Comparison of ENCODE assay signal across 17 mouse cellular contexts in genomic region chr7:128832455-128833081, GRCm38 (mm10).
"Had no signal": no experiment of that assay in that cellular context is flagged by ENCODE, and none has a peak within 500 bp of the region (broad histone marks: within the 10 kb centered on the region; RNA-seq: fewer than 3 reads in every experiment).

No protein-coding gene starts in this region.

- DNase-seq: kidney, adult 9 months; lung, embryonic 14.5 days; lung, postnatal 10 days; lung, postnatal 4 days; retina, postnatal 1 day; right cerebral cortex, postnatal 4 days; thymus, adult 2 months; thymus, postnatal 36 days had no signal

- H3K36me3 ChIP-seq: limb, embryonic 15.5 days; liver, embryonic 12.5 days; midbrain, embryonic 15.5 days; neural tube, embryonic 13.5 days; stomach, embryonic 15.5 days had no signal

- H3K4me2 ChIP-seq: limb, embryonic 15.5 days; liver, embryonic 12.5 days; lung, embryonic 14.5 days; midbrain, embryonic 11.5 days; midbrain, embryonic 15.5 days; neural tube, embryonic 13.5 days; stomach, embryonic 15.5 days had no signal

- H3K9ac ChIP-seq: limb, embryonic 15.5 days; liver, embryonic 12.5 days; lung, embryonic 14.5 days; midbrain, embryonic 15.5 days; neural tube, embryonic 13.5 days; stomach, embryonic 15.5 days had no signal

- ATAC-seq: hindbrain, postnatal 0 days; liver, embryonic 12.5 days; midbrain, embryonic 15.5 days had no signal

- H3K4me1 ChIP-seq: limb, embryonic 15.5 days; megakaryocyte, embryonic 14.5 days; midbrain, embryonic 15.5 days; stomach, embryonic 15.5 days had no signal

- H3K9me3 ChIP-seq: limb, embryonic 15.5 days; liver, embryonic 12.5 days; midbrain, embryonic 15.5 days; neural tube, embryonic 13.5 days; stomach, embryonic 15.5 days had no signal

- H3K27me3 ChIP-seq: limb, embryonic 15.5 days; liver, embryonic 12.5 days; megakaryocyte, embryonic 14.5 days; neural tube, embryonic 13.5 days; stomach, embryonic 15.5 days had no signal

- H3K4me3 ChIP-seq: left cerebral cortex, adult 2 months; limb, embryonic 15.5 days; liver, embryonic 12.5 days; megakaryocyte, embryonic 14.5 days; midbrain, embryonic 15.5 days; neural tube, embryonic 13.5 days; stomach, embryonic 15.5 days had no signal

- H3K27ac ChIP-seq: hindbrain, postnatal 0 days; left cerebral cortex, adult 2 months; limb, embryonic 15.5 days; liver, embryonic 12.5 days; midbrain, embryonic 15.5 days; neural tube, embryonic 13.5 days; stomach, embryonic 15.5 days had no signal
